Mouse (Mus musculus) midbrain, embryonic 13.5 days (tissue): ENCODE results near the gene Ring1. TPM values are rescaled to one million over a fixed set of nuclear protein-coding genes. Genes with fewer than 3 reads are reported as not detected.

Experiments used
- ATAC-seq: fragments of 200-750 bp; cut with Nextera tagmentation; 2 replicates; pipeline ENCODE4 v1.8.0; 2017; ENCODE audit warnings: mild to moderate bottlenecking, moderate TSS enrichment, moderate library complexity
- H3K27ac ChIP-seq: fragments of 300-500 bp; sonication (generic); 2 replicates; pipeline ENCODE4 v1.5.1; 2015; ENCODE audit warnings: inconsistent platforms, mild to moderate bottlenecking, moderate library complexity
- H3K27me3 ChIP-seq: fragments of 300-500 bp; sonication (generic); 2 replicates; pipeline ENCODE4 v1.6.1; 2015; ENCODE audit warnings: mild to moderate bottlenecking, inconsistent platforms
- H3K36me3 ChIP-seq: fragments of 300-500 bp; sonication (generic); 2 replicates; pipeline ENCODE4 v1.6.1; 2015; ENCODE audit warnings: mild to moderate bottlenecking, inconsistent platforms
- H3K4me1 ChIP-seq: fragments of 300-500 bp; sonication (generic); replicated peaks from 2 replicates; pipeline ENCODE4 v1.6.1; 2015; ENCODE audit warnings: inconsistent platforms
- H3K4me2 ChIP-seq: fragments of 300-500 bp; sonication (generic); replicated peaks from 2 replicates; pipeline ENCODE4 v1.6.1; 2015; ENCODE audit warnings: moderate library complexity, mild to moderate bottlenecking, inconsistent platforms
- H3K4me3 ChIP-seq: fragments of 300-500 bp; sonication (generic); replicated peaks from 2 replicates; pipeline ENCODE4 v1.5.1; 2015; ENCODE audit warnings: mild to moderate bottlenecking, inconsistent platforms
- H3K9ac ChIP-seq: fragments of 300-500 bp; sonication (generic); replicated peaks from 2 replicates; pipeline ENCODE4 v1.6.1; 2015; ENCODE audit warnings: mild to moderate bottlenecking, inconsistent platforms
- H3K9me3 ChIP-seq: fragments of 300-500 bp; sonication (generic); 2 replicates; pipeline ENCODE4 v1.6.1; 2016; ENCODE audit warnings: mild to moderate bottlenecking, inconsistent platforms
- WGBS: fragments of 180-500 bp; shearing (Covaris S2); methylation state at CpG from one replicate; pipeline ENCODE4 v1.1.7; 2015; 5-methylcytosine and 5-hydroxymethylcytosine counted together
- polyA plus RNA-seq: library from polyadenylated mRNA; unstranded; fragments of >200 nt; fragmentation: Nextera tagmentation; extraction: Ambion mirVana; gene quantifications from 2 replicates; pipeline ENCODE4 v1.2.1, GENCODE M21; 2015

Gene Ring1
- 20.1 and 24.3 TPM in 2 replicates for polyA plus RNA-seq

GRCm38 (mm10) chr17:34024317-34024821, at the start of gene Ring1:
Gene Ring1, minus strand, starts transcription at chr17:34024680.
- Histone ChIP-seq H3K27me3 (no peaks in the 10 kb centered on the region), H3K4me2 (peak within 1 kb of the TSS; percentile 100), H3K27ac (peak within 1 kb of the TSS; percentile 97), H3K36me3 (peaks cover 51% of the 10 kb centered on the region), H3K4me1 (peaks cover 61% of the 10 kb centered on the region), H3K9me3 (no peaks in the 10 kb centered on the region), H3K9ac (peak within 1 kb of the TSS; percentile 90), H3K4me3 (peak within 1 kb of the TSS; percentile 90)
- 2% methylated on average over 38 of the region's 58 CpGs for WGBS
- ATAC-seq = peak; percentile 77

GRCm38 (mm10) chr17:34072091-34072490, 47.6 kb upstream of the Ring1 start:
- H3K27ac ChIP-seq = no peak overlapping the region
- 83% methylated on average over 5 of the region's 5 CpGs for WGBS
- no peak overlapping the region for H3K4me2 ChIP-seq
- no peaks in the 10 kb centered on the region for H3K9me3 ChIP-seq
- peaks cover 11% of the 10 kb centered on the region for H3K27me3 ChIP-seq
- no peaks in the 10 kb centered on the region for H3K36me3 ChIP-seq
- H3K4me1 ChIP-seq = 0 out of 2 replicates have a peak, but pooled peaks cover 5% of the 10 kb centered on the region
- no peak overlapping the region for H3K4me3 ChIP-seq
- ATAC-seq = no peak
- H3K9ac ChIP-seq = no peak overlapping the region

GRCm38 (mm10) chr17:34068864-34069263, 44.4 kb upstream of the Ring1 start:
- 57% methylated on average over 3 of the region's 3 CpGs for WGBS
- no peak overlapping the region for H3K9ac ChIP-seq
- no peak overlapping the region for H3K4me3 ChIP-seq
- peaks cover 11% of the 10 kb centered on the region for H3K36me3 ChIP-seq
- no peaks in the 10 kb centered on the region for H3K27me3 ChIP-seq
- H3K4me1 ChIP-seq = no peaks in the 10 kb centered on the region
- no peak overlapping the region for H3K27ac ChIP-seq
- no peak overlapping the region for H3K4me2 ChIP-seq
- no peak for ATAC-seq
- H3K9me3 ChIP-seq = no peaks in the 10 kb centered on the region

GRCm38 (mm10) chr17:34057224-34057623, 32.7 kb upstream of the Ring1 start:
- peaks cover 38% of the 10 kb centered on the region for H3K36me3 ChIP-seq
- no peak overlapping the region for H3K9ac ChIP-seq
- H3K4me1 ChIP-seq = no peaks in the 10 kb centered on the region
- no peak overlapping the region for H3K27ac ChIP-seq
- H3K9me3 ChIP-seq = no peaks in the 10 kb centered on the region
- no peak for ATAC-seq
- no peak overlapping the region for H3K4me3 ChIP-seq
- no peak overlapping the region for H3K4me2 ChIP-seq
- no peaks in the 10 kb centered on the region for H3K27me3 ChIP-seq
- 84% methylated on average over 7 of the region's 7 CpGs for WGBS

GRCm38 (mm10) chr17:34047404-34048050, 23.0 kb upstream of the Ring1 start:
- no peak for ATAC-seq
- H3K27ac ChIP-seq = no peak overlapping the region
- H3K9ac ChIP-seq = no peak overlapping the region
- WGBS = 91% methylated on average over 5 of the region's 5 CpGs
- peaks cover 23% of the 10 kb centered on the region for H3K36me3 ChIP-seq
- no peak overlapping the region for H3K4me2 ChIP-seq
- H3K4me3 ChIP-seq = no peak overlapping the region
- no peaks in the 10 kb centered on the region for H3K27me3 ChIP-seq
- H3K4me1 ChIP-seq = no peaks in the 10 kb centered on the region
- peaks cover 4% of the 10 kb centered on the region; the same call in 1 of the 2 replicates for H3K9me3 ChIP-seq

- no peaks in the 10 kb centered on the region for H3K27me3 ChIP-seq
- H3K27ac ChIP-seq = no peak overlapping the region
- no peak overlapping the region for H3K4me3 ChIP-seq
- no peak overlapping the region for H3K4me2 ChIP-seq
- no peak for ATAC-seq
- peaks cover 4% of the 10 kb centered on the region; the same call in 1 of the 2 replicates for H3K9me3 ChIP-seq
- H3K4me1 ChIP-seq = peaks cover under 1% of the 10 kb centered on the region; the same call in 1 of the 2 replicates
- 82% methylated on average over 14 of the region's 14 CpGs for WGBS
- no peak overlapping the region for H3K9ac ChIP-seq
- H3K36me3 ChIP-seq = peaks cover 12% of the 10 kb centered on the region
Measured at GRCm38 (mm10) chr17:34045941-34046340, 21.5 kb upstream of the Ring1 start.

GRCm38 (mm10) chr17:34039562-34040450, 15.3 kb upstream of the Ring1 start:
- H3K36me3 ChIP-seq = peaks cover 31% of the 10 kb centered on the region
- no peaks in the 10 kb centered on the region for H3K27me3 ChIP-seq
- H3K9me3 ChIP-seq = no peaks in the 10 kb centered on the region
- ATAC-seq = no peak
- no peak overlapping the region for H3K27ac ChIP-seq
- H3K4me1 ChIP-seq = peaks cover 30% of the 10 kb centered on the region
- H3K9ac ChIP-seq = peak overlapping the region; percentile 37
- H3K4me3 ChIP-seq = peak overlapping the region; percentile 11
- H3K4me2 ChIP-seq = peak overlapping the region; percentile 52
- WGBS = 30% methylated on average over 16 of the region's 17 CpGs

GRCm38 (mm10) chr17:34038878-34039561, 14.5 kb upstream of the Ring1 start, which contains the start of gene Col11a2:
Gene Col11a2, plus strand, starts transcription at chr17:34039437.
- 0 out of 2 replicates have a peak within 1 kb of the TSS, but pooled peaks have one; percentile 25 for H3K27ac ChIP-seq
- peaks cover 32% of the 10 kb centered on the region for H3K4me1 ChIP-seq
- H3K9ac ChIP-seq = peak within 1 kb of the TSS; percentile 37
- peak within 1 kb of the TSS; percentile 11 for H3K4me3 ChIP-seq
- ATAC-seq = peak; percentile 61
- peak within 1 kb of the TSS; percentile 52 for H3K4me2 ChIP-seq
- no peaks in the 10 kb centered on the region for H3K9me3 ChIP-seq
- no peaks in the 10 kb centered on the region for H3K27me3 ChIP-seq
- H3K36me3 ChIP-seq = peaks cover 39% of the 10 kb centered on the region
- 11% methylated on average over 28 of the region's 28 CpGs for WGBS

- Histone ChIP-seq H3K36me3 (peaks cover 44% of the 10 kb centered on the region), H3K9ac (peak overlapping the region; percentile 37), H3K27me3 (no peaks in the 10 kb centered on the region), H3K9me3 (no peaks in the 10 kb centered on the region), H3K4me1 (peaks cover 37% of the 10 kb centered on the region), H3K27ac (0 out of 2 replicates have a peak overlapping the region, but pooled peaks have one; percentile 25), H3K4me2 (peak overlapping the region; percentile 52), H3K4me3 (peak overlapping the region; percentile 11)
- ATAC-seq = peak; percentile 31
- WGBS = 11% methylated on average over 21 of the region's 21 CpGs
Measured at GRCm38 (mm10) chr17:34038440-34038839, 14.0 kb upstream of the Ring1 start.

- H3K4me2 ChIP-seq = no peak overlapping the region
- H3K36me3 ChIP-seq = peaks cover 44% of the 10 kb centered on the region
- ATAC-seq = no peak
- H3K27ac ChIP-seq = no peak overlapping the region
- no peaks in the 10 kb centered on the region for H3K27me3 ChIP-seq
- no peak overlapping the region for H3K4me3 ChIP-seq
- no peaks in the 10 kb centered on the region for H3K9me3 ChIP-seq
- H3K9ac ChIP-seq = no peak overlapping the region
- peaks cover 49% of the 10 kb centered on the region for H3K4me1 ChIP-seq
- 96% methylated on average over 7 of the region's 7 CpGs for WGBS
Measured at GRCm38 (mm10) chr17:34037241-34037640, 12.8 kb upstream of the Ring1 start.

- WGBS = 77% methylated on average over 10 of the region's 10 CpGs
- ATAC-seq = no peak
Measured at GRCm38 (mm10) chr17:34036647-34037046, 12.2 kb upstream of the Ring1 start.

More at GRCm38 (mm10) chr17:34036647-34037046, 12.2 kb upstream of the Ring1 start:
- no peak overlapping the region for H3K9ac ChIP-seq
- H3K4me2 ChIP-seq = no peak overlapping the region
- peaks cover 49% of the 10 kb centered on the region for H3K4me1 ChIP-seq
- H3K4me3 ChIP-seq = no peak overlapping the region
- no peaks in the 10 kb centered on the region for H3K9me3 ChIP-seq
- no peak overlapping the region for H3K27ac ChIP-seq
- H3K27me3 ChIP-seq = no peaks in the 10 kb centered on the region
- H3K36me3 ChIP-seq = peaks cover 44% of the 10 kb centered on the region
